Mouse (Mus musculus): ENCODE data around the gene Gtpbp1. TPM values are rescaled to one million over a fixed set of nuclear protein-coding genes. Genes with fewer than 3 reads are reported as not detected.
A peak's percentile ranks its signal among the peaks of the same experiment; 100 is the strongest.

The Gtpbp1 gene
- total and polyA plus RNA-seq, 3 experiments: 26.9 to 30.1 (median 27.0) TPM

DNA sequence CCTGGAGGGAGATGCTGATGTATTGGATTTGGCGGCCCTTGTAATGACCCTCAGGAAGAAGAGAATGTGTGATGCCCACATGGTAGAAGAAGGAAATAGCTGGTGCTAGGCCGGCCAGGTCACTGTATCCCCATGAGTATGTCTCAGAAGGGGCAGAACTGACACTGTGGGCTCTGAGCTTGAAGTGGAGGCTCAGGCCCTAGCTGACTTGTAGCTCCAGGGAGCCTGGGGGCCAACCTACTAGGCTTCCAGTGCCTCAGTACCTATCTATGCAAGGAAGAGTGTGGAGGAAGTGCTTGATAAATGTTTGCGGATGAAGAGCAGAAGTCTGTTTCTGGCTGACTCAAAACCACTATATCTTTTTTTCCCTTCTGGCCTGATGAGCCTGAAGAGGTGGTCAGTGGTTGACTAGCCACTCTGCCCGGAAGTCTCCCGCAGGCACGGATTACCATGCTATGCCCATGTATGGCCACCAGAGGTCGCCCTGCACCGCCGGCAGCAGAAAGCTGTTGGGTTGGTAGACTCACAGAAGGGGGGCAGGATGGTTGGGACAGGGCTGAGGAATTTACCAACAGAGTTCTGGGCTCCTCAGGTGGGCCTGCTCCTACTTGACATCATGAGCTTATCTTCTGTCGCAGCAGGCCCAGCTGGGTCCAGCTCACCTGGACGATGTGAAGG is 62.2 kb downstream of the Gtpbp1 start:
- DNase-seq: peak; percentile 80 to 84
- Histone ChIP-seq H3K79me2 (replicated peaks; ENCODE audit: control insufficient read depth, insufficient read depth, low read length) (no peaks in the 10 kb centered on the region), H3K9ac (ENCODE audit: low read depth, low read length) (no peak overlapping the region), H3K4me3 (no peak overlapping the region), H3K27ac (no peak overlapping the region), H3K36me3 (ENCODE audit: control insufficient read depth, insufficient read depth, low read length) (no peaks in the 10 kb centered on the region), H3K4me1 (ENCODE audit: control insufficient read depth, insufficient read depth, low read length) (peaks cover 3% of the 10 kb centered on the region; the same call in 1 of the 2 replicates), H3K27me3 (ENCODE audit: control insufficient read depth, insufficient read depth, low read length) (no peaks in the 10 kb centered on the region)
- no peak for TF ChIP-seq CTCF (IDR thresholded peaks at IDR 0.05)
- TF ChIP-seq EP300 (IDR thresholded peaks at IDR 0.05; ENCODE audit: insufficient read depth, low read depth, low read length): peak; percentile 86; the same call in 1 of the 2 replicates
- peak; percentile 32; the same call in 1 of the 2 replicates for TF ChIP-seq POLR2A (IDR thresholded peaks at IDR 0.05; ENCODE audit: insufficient read depth, low read depth, low read length)
- intact Hi-C loops (cut with DNase I): loop anchor here (1.0 to 5.0 kb wide), 3 partner anchors 54 to 129 kb away; no protein-coding TSS in a partner anchor
- 20% methylated on average over 11 of the region's 11 CpGs for WGBS

DNA sequence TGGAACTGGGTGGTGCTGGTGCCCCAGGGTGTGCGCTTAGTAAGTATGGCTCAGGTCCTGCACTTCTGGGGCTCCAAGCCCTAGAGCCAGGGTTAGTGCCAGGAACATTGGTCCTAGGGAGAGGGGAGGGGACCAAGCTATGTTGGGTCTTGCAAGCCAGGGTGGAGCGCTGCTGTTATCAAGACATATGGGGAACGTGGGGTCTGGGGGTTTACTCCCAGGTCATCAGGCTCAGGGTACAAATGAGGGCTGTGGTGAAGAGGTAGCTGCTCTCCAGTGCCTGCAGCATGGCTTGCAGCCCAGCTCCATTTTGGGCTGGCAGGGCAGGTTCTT is 62.7 kb downstream of the Gtpbp1 start:
- no peak overlapping the region for H3K27ac ChIP-seq
- TF ChIP-seq EP300 (IDR thresholded peaks at IDR 0.05; ENCODE audit: insufficient read depth, low read depth, low read length): no peak
- no peak for TF ChIP-seq CTCF (IDR thresholded peaks at IDR 0.05)
- no peak for TF ChIP-seq POLR2A (IDR thresholded peaks at IDR 0.05; ENCODE audit: insufficient read depth, low read depth, low read length)
- H3K9ac ChIP-seq (ENCODE audit: low read depth, low read length): no peak overlapping the region
- H3K27me3 ChIP-seq (ENCODE audit: control insufficient read depth, insufficient read depth, low read length): no peaks in the 10 kb centered on the region
- H3K4me3 ChIP-seq: no peak overlapping the region
- peaks cover 3% of the 10 kb centered on the region; the same call in 1 of the 2 replicates for H3K4me1 ChIP-seq (ENCODE audit: control insufficient read depth, insufficient read depth, low read length)
- intact Hi-C loops (cut with DNase I): loop anchor here (1.0 to 5.0 kb wide), 3 partner anchors 54 to 129 kb away; no protein-coding TSS in a partner anchor
- H3K79me2 ChIP-seq (replicated peaks; ENCODE audit: control insufficient read depth, insufficient read depth, low read length): no peaks in the 10 kb centered on the region
- DNase-seq: no peak
- 90% methylated on average over 3 of the region's 3 CpGs for WGBS
- no peaks in the 10 kb centered on the region for H3K36me3 ChIP-seq (ENCODE audit: control insufficient read depth, insufficient read depth, low read length)

DNA sequence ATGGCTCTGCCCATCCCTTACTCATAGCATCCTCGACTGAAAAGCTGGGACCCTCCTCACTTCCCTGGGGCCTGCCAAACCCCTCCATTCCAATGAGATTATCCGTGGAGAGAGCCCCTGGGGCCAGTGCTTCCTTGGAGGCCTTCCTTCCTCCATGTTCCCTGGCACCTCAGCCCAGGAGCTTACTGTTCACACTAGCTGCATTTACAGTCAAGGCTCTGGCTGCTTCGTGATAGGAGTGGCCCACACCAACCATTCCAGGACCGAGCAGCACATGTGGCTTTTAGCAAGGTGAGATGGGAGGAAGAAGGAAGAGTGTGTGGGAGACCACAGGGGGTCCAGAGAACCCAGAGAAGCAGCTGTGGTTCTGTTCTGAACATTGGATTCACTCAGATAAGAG is 63.2 kb downstream of the Gtpbp1 start:
- intact Hi-C loops (cut with DNase I): loop anchor here (1.0 to 5.0 kb wide), 3 partner anchors 53 to 128 kb away; no protein-coding TSS in a partner anchor
- Histone ChIP-seq H3K27me3 (ENCODE audit: control insufficient read depth, insufficient read depth, low read length) (no peaks in the 10 kb centered on the region), H3K36me3 (ENCODE audit: control insufficient read depth, insufficient read depth, low read length) (no peaks in the 10 kb centered on the region), H3K9ac (ENCODE audit: low read depth, low read length) (no peak overlapping the region), H3K4me1 (ENCODE audit: control insufficient read depth, insufficient read depth, low read length) (peaks cover 3% of the 10 kb centered on the region; the same call in 1 of the 2 replicates), H3K27ac (no peak overlapping the region), H3K79me2 (replicated peaks; ENCODE audit: control insufficient read depth, insufficient read depth, low read length) (no peaks in the 10 kb centered on the region), H3K4me3 (no peak overlapping the region)
- WGBS: 55% methylated on average over 4 of the region's 4 CpGs
- TF ChIP-seq POLR2A (IDR thresholded peaks at IDR 0.05; ENCODE audit: insufficient read depth, low read depth, low read length) (no peak), EP300 (IDR thresholded peaks at IDR 0.05; ENCODE audit: insufficient read depth, low read depth, low read length) (no peak), CTCF (IDR thresholded peaks at IDR 0.05) (no peak)
- no peak for DNase-seq

DNA sequence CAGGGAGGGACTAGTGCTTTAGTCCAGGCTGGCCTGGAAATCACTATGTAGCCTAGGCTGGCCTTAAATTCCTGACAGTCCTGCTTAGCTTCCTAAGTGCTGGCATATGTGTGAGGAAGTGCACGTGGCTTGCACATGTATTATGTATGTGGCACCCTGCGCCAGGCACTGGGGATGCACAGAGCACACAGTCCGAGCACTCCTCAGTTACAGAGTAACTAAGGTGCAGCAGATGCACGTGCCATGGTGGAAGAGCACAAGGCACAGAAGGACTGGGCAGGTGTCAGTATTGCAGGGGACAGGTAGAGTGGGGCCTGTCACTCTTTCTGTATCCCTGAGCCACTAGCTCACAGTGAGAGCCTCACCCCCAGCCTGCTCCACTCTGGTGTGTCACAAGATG is 64.5 kb downstream of the Gtpbp1 start:
- no peaks in the 10 kb centered on the region for H3K36me3 ChIP-seq (ENCODE audit: control insufficient read depth, insufficient read depth, low read length)
- intact Hi-C loops (cut with DNase I): no loop called here
- no peak overlapping the region for H3K4me3 ChIP-seq
- H3K27me3 ChIP-seq (ENCODE audit: control insufficient read depth, insufficient read depth, low read length): no peaks in the 10 kb centered on the region
- peaks cover 3% of the 10 kb centered on the region; the same call in 1 of the 2 replicates for H3K4me1 ChIP-seq (ENCODE audit: control insufficient read depth, insufficient read depth, low read length)
- no peak overlapping the region for H3K9ac ChIP-seq (ENCODE audit: low read depth, low read length)
- no peaks in the 10 kb centered on the region for H3K79me2 ChIP-seq (replicated peaks; ENCODE audit: control insufficient read depth, insufficient read depth, low read length)
- TF ChIP-seq POLR2A (IDR thresholded peaks at IDR 0.05; ENCODE audit: insufficient read depth, low read depth, low read length) (no peak), EP300 (IDR thresholded peaks at IDR 0.05; ENCODE audit: insufficient read depth, low read depth, low read length) (no peak), CTCF (IDR thresholded peaks at IDR 0.05) (no peak)
- H3K27ac ChIP-seq: no peak overlapping the region
- WGBS: 91% methylated on average over 4 of the region's 4 CpGs
- no peak for DNase-seq

- H3K9ac ChIP-seq (ENCODE audit: low read depth, low read length): no peak overlapping the region
- H3K27me3 ChIP-seq (ENCODE audit: control insufficient read depth, insufficient read depth, low read length): no peaks in the 10 kb centered on the region
- intact Hi-C loops (cut with DNase I): no loop called here
- no peaks in the 10 kb centered on the region for H3K36me3 ChIP-seq (ENCODE audit: control insufficient read depth, insufficient read depth, low read length)
- H3K27ac ChIP-seq: no peak overlapping the region
- WGBS: 51% methylated on average over 8 of the region's 8 CpGs
- no peak overlapping the region for H3K4me3 ChIP-seq
- no peak for TF ChIP-seq POLR2A (IDR thresholded peaks at IDR 0.05; ENCODE audit: insufficient read depth, low read depth, low read length)
- TF ChIP-seq EP300 (IDR thresholded peaks at IDR 0.05; ENCODE audit: insufficient read depth, low read depth, low read length): no peak
- TF ChIP-seq CTCF (IDR thresholded peaks at IDR 0.05): no peak
- no peaks in the 10 kb centered on the region for H3K79me2 ChIP-seq (replicated peaks; ENCODE audit: control insufficient read depth, insufficient read depth, low read length)
- peaks cover 3% of the 10 kb centered on the region; the same call in 1 of the 2 replicates for H3K4me1 ChIP-seq (ENCODE audit: control insufficient read depth, insufficient read depth, low read length)
- DNase-seq: no peak
Measured at GRCm38 (mm10) chr15:79755977-79756625, 65.5 kb downstream of the Gtpbp1 start.

DNA sequence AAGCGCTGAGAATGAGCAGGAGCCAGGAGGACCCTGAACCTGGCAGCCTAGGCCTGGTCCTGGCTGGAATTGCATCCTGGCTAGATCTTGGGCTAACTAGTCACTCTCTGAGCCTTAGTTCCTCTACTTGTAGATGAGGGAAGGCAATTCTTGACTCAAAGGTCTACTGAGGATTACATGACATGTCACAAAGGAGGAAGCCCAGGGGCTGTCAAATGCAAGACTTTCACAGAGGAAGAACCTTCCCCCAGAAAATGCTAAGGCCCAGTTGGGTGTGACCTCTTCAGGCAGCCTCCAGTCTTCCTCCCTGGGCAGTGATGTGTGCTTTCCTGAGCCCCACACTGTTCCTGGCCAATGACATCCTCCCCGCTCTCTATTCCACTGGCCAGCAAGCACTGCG is 66.5 kb downstream of the Gtpbp1 start:
- WGBS: 88% methylated on average over 3 of the region's 3 CpGs
- no peak for DNase-seq
- H3K9ac ChIP-seq (ENCODE audit: low read depth, low read length): no peak overlapping the region
- H3K27me3 ChIP-seq (ENCODE audit: control insufficient read depth, insufficient read depth, low read length): no peaks in the 10 kb centered on the region
- intact Hi-C loops (cut with DNase I): no loop called here
- H3K27ac ChIP-seq: no peak overlapping the region
- no peak overlapping the region for H3K4me3 ChIP-seq
- no peak for TF ChIP-seq EP300 (IDR thresholded peaks at IDR 0.05; ENCODE audit: insufficient read depth, low read depth, low read length)
- TF ChIP-seq CTCF (IDR thresholded peaks at IDR 0.05): no peak
- no peak for TF ChIP-seq POLR2A (IDR thresholded peaks at IDR 0.05; ENCODE audit: insufficient read depth, low read depth, low read length)
- peaks cover 3% of the 10 kb centered on the region; the same call in 1 of the 2 replicates for H3K4me1 ChIP-seq (ENCODE audit: control insufficient read depth, insufficient read depth, low read length)
- H3K36me3 ChIP-seq (ENCODE audit: control insufficient read depth, insufficient read depth, low read length): no peaks in the 10 kb centered on the region
- H3K79me2 ChIP-seq (replicated peaks; ENCODE audit: control insufficient read depth, insufficient read depth, low read length): no peaks in the 10 kb centered on the region
